Mouse (Mus musculus) adrenal gland, adult 18-20 months (tissue): Measurements from ENCODE around the gene Olfr828. TPM values are rescaled to one million over a fixed set of nuclear protein-coding genes. Genes with fewer than 3 reads are reported as not detected.

Experiments
- DNase-seq, 2 experiments: peaks; one replicate each; pipeline ENCODE4 v3.0.0; 2021 to 2022; ENCODE audit warnings: low spot score in 2 of 2
- long read RNA-seq, 2 experiments: library from polyadenylated mRNA; stranded (forward); transcript quantifications; one replicate each; pipeline ENCODE4 v2.0.0; 2021
- total RNA-seq, 2 experiments: library from RNA; stranded (reverse); gene quantifications; 1 replicate in 1 of 2; 2 replicates in 1 of 2; pipeline ENCODE4 v1.2.3; 2021

Gene Olfr828
- not detected for total RNA-seq
- long read RNA-seq, experiment 1 = 0 reads
- long read RNA-seq, experiment 2 = 0 reads

DNA sequence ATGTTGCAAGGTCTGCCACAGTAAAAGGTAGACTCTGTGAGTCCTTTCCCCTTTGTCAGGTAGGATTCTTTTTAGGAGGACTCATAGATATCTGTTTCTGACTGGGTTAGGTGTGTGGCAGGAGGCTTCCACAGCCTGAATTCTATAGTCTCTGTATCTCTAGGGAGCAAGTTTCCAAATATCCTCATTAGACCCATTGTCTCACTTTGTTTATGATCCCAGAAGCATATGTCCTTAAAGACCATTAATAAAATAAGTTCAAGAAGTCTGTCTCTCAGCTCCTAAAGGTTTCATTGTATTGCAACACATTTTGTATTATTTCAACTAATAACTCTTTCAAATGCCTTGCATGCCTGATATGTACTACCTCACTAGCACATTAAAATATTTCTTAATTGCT, at the start of gene Olfr828:
Gene Olfr828, minus strand, starts transcription at position 101 of the 400 bp plus-strand sequence.
- no peak for DNase-seq

DNA sequence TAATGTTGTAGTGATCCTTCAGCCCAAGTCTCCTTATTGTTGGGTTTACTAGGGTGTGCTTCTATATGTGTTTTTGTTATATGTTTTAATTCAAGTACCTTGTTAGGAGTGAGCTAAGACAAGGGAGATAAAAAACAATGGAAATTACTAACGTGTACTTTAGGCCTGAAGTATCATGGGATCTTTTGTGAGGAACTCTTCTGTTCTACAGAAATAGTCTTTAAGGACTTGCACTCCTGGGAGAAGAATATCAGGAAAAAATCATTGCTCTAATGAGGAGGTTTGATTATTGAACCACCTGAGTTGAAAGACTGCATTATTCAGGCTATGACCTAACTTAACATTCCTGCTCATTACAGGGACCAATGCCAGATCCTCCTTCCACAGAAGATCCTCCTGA, 35.3 kb upstream of the Olfr828 start, which contains the start of gene Olfr829:
Gene Olfr829, plus strand, starts transcription at position 301 of the 400 bp plus-strand sequence.
- no peak for DNase-seq

DNA sequence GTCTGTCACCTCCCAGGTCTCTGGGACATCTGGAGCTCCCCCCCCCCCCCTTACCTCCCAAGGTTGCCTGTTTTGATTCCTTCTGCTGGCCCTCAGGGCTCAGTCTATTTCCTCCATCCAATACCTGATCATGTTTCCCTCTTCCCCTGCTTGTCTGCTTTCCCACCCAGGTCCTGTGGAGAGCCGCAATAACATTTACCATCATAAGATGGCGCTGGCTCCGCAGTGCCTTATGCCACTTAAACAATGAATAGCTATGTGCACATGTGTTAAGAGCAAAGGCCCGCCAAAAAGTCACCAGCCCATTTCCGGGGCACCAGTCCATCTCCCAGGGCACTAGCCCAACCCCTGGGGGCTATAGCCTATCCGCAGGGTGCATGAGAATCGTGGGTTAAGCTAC, 34.0 kb downstream of the Olfr828 start:
- DNase-seq = no peak

DNA sequence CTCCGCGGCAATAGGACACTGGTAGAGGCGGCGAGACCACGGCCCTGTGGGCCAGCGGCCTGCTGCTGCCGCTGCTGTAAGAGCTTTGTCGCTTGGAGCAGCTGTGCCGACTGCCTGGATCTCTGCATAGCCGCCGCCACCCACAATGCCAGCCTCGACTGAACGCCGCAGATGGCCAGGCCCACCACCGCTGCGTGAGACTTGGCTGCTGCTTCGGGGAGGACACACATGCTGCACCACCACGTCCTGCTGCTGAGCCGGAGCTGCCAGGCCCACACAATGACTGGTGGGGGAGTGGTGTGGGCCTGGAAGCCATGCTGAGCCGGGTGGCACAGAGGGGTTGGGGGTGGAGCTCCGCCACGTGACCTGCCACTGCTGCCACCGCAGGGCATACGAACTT, 39.9 kb downstream of the Olfr828 start:
- DNase-seq = no peak

DNA sequence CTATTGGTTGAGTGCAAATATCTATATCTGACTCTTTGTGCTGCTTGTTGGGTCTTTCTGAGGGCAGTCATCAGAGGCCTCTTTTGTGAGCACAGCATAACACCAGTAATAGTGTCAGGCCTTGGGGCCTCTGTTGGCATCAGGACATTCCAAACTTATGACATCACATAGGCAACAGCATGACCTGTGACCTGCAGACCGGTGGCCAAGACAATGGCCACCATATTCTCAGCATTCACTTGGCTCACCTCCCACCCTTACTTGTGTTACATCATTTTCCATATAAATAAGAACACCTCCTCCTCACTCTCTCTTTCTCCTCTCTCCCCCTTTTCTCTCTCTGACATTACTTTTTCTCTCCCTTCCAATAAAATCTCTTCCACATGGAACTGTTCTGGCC, 40.3 kb downstream of the Olfr828 start:
- no peak for DNase-seq

Other genes starting within 250 kb of the Olfr828 start
- gene Muc16, start 145.0 kb downstream of the Olfr828 start, total RNA-seq = 1 to 10 TPM; 2.0 to 5.9 TPM
- gene Olfr24, start 55.5 kb downstream of the Olfr828 start, total RNA-seq = not detected
- gene Olfr829, start 35.4 kb upstream of the Olfr828 start, total RNA-seq = not detected
- not detected for gene Olfr830, start 55.2 kb upstream of the Olfr828 start, total RNA-seq
- not detected for gene Olfr832, start 117.6 kb upstream of the Olfr828 start, total RNA-seq
- not detected for gene Olfr834, start 168.5 kb upstream of the Olfr828 start, total RNA-seq
- not detected for gene Olfr835, start 213.2 kb upstream of the Olfr828 start, total RNA-seq